Mouse (Mus musculus) NIH3T3 (cell line): ENCODE data around the gene Tdrd12.
"Not testable (repeated sequence)": the region's sequence is repeated elsewhere in the genome, so short reads cannot be mapped to it uniquely, and the experiment has no call there.

Source experiments
- DNase-seq: peaks from one replicate; pipeline ENCODE4 v3.0.0-alpha.2; 2012; ENCODE audit warnings: low read depth

Gene Tdrd12

GRCm38 (mm10) chr7:35555224-35556204 is 18.0 kb upstream of the Tdrd12 start:
- DNase-seq = peak; percentile 93

DNA sequence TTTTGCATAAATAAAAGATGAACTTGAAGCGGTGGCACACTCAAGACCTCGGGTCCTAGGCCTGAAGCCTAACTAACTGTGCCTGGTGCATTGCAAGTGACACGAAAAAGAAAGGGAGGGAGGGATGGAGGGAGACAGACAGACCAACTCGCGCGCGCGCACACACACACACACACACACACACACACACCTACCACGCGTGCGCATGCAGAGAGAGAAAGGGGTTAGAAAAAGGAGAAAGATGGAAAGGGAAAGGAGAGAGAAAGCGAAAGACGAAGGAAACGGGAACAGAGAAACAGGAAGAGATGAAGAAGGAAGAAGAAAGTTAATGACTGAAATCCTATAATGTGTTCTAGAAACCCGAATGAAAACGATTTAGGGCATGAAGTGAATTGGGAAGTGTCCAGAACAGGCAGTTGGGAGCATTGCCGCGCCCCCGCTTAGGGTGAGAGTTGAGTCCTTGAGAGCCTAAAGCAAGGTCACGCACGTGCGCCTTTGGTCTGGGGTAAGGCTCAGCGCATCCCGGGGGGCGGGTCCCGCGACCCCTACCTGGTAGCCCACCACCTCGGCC is 17.1 kb upstream of the Tdrd12 start:
- peak; percentile 48 for DNase-seq

- peak; percentile 83 for DNase-seq
These were observed 16.4 kb upstream of the Tdrd12 start for GRCm38 (mm10) chr7:35553751-35554604.

GRCm38 (mm10) chr7:35545881-35546280 is 8.3 kb upstream of the Tdrd12 start:
- peak; percentile 87 for DNase-seq

DNA sequence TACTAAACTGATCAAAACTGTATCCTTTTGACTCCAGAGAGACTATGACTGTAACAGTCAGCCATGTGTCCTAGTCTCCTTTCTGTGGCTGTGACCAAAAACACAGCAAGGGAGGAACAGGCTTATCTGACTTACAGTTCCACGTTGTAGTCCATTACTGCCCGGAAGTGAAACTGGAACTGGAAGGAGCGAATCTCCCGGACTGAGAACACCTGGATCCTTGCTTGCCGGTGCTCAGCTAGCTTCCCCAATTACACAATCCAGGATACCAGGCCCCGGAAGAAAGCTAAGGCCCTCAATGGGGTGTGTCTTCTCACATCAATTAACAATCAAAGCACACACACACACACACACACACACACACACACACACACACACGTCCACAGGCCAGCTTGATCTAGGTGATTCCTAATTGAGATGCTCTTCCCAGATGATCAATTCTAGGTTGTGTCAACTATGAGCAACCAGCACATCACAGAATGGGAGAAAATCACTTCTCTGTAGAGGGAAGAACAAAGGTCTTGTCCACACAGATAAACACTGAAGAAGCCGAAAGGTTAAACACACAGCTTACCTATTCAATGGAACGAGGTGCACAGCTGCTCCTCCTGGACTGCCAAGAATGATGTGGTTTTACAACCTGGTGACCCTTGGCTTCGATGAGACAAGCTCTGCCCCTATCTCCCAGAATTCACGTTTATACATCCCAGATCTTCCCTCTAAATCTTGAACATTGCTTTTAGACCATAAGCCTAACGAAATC is 1.6 kb downstream of the Tdrd12 start:
- DNase-seq = no peak

GRCm38 (mm10) chr7:35530544-35530943 is 7.0 kb downstream of the Tdrd12 start:
- DNase-seq = not testable (repeated sequence)

DNA sequence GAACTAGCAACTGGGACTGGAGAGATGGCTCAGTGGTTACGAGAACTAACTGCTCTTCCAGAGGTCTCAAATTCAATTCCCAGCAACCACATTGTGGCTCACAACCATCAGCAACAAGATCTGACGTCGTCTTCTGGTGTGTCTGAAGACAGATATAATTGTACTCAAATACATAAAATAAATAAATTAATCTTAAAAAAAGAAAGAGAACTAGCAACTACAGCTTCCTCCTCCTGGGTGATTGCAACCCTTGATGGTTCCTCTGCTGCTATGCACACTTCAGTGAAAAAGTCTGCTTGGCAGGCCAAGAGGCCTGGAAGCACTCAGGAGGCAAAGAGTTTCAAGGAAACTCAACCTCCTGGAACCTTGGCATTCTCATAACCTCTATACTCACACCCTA is 7.5 kb downstream of the Tdrd12 start:
- DNase-seq = no peak

DNA sequence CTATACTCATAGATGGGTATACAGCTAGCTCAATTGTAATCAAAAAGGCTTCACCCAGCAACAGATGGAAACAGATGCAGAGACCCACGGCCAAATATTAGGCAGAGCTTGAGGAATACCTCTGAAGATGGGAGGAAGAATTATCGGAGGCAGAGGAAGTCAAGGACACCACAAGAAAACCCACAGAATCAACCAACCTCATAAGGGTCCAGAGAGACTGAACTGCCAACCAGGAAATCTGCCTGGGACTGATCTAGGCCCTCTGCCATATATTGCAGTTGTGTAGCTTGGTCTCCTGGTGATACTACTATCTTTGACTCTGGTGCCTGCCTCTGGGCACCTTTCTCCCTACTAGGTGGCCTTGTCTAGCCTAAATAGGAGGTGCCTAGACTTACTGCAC is 10.8 kb downstream of the Tdrd12 start:
- no peak for DNase-seq

DNA sequence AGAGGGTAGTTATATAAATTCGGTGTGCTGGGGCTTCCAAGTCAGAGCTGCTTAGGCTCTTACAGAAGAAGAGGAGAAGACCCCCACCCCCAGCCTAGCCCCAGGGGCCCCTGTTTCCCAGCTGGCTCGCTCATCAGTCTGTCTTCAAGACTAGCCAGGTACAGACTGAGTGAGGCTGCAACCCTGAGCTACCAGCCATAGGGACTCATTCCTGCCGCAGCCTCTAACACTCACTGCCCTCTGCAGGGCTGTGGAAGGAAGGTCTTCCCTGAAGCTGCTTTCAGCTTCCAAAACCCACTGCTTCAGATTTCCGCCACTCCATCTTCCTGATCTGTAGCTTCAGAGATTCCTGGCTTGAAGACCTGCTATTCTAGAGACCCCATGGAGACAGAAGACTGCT is 35.5 kb downstream of the Tdrd12 start:
- peak; percentile 34 for DNase-seq

- no peak for DNase-seq
These were observed 40.0 kb downstream of the Tdrd12 start for GRCm38 (mm10) chr7:35497516-35497915.

- DNase-seq = no peak
These were observed 46.5 kb downstream of the Tdrd12 start for GRCm38 (mm10) chr7:35491005-35491404.

- no peak for DNase-seq
These were observed 47.4 kb downstream of the Tdrd12 start for GRCm38 (mm10) chr7:35490186-35490585.

DNA sequence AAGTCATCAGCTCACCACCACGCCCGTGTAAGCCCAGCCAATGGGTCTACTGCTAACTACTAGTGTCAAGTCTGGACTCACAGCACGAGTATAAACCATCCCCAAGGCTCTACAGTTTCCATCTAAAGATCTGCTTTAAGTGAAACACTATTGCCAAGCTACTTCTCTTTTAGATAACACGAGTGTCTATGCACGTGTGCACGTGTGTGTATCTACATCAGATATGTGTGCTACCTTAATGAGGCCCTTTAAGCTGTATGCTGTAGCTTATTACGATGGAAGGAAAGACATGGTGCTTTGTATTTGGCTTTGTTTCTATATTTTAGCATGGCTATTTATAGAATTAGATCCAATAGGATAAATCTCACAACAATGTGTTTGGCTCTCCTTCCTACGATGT is 51.0 kb downstream of the Tdrd12 start:
- no peak for DNase-seq

- DNase-seq = no peak
These were observed 52.4 kb downstream of the Tdrd12 start for GRCm38 (mm10) chr7:35485126-35485525.

- DNase-seq = no peak
These were observed 61.1 kb downstream of the Tdrd12 start for GRCm38 (mm10) chr7:35476457-35476856.

DNA sequence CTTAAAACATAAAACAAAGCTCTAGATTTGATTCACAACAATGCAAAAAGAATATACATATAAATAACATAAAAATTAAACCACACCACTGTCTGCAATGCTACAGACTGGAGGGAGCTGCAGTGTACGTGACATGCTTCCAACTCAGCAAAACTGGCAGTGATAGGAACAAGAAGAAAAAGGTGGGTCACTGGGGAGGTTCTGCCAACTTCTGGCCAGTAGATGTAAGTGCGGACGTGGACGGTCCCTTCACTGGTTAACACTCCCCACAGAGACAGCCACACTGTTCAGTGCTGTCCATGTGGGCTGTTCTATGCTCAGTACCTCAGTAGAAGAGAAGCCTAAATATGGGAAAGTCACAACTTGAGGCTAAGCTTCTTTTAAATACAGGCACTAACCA is 66.8 kb downstream of the Tdrd12 start:
- DNase-seq = no peak

- no peak for DNase-seq
These were observed 69.7 kb downstream of the Tdrd12 start for GRCm38 (mm10) chr7:35467856-35468255.

GRCm38 (mm10) chr7:35465027-35465426 is 72.5 kb downstream of the Tdrd12 start:
- no peak for DNase-seq

GRCm38 (mm10) chr7:35460971-35461370 is 76.6 kb downstream of the Tdrd12 start:
- no peak for DNase-seq

DNA sequence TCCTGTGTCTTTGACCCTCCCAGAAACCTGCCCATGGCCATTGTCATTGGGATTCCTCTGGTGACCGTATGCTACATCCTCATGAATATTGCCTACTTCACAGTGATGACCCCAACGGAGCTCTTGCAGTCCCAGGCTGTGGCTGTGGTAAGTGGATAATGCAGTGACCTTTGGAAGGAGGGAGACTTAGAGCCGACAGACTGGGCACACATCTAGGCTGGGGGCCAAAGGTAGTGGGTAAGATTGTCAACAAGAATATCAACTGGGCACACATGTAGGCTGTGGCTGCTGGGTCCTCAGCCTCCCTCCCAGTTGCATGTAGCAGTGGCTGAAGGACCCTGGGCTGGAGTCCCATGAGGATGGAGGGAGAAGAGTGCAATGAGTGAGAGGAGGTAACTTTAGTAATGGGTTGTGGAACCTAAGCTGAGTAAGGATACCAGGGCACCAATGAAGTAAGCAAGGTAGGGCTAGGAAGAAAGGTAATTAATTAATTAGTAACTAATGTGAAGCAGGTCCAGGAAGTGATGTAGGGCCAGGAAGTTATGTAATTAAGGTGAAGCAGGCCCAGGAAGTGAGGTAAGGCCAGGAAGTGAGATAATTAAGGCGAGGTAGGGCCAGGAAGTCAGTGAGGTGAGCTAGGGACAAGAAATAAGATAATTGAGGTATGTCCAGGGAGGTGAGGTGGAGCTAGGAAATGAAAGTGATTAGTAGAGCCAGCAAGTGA is 81.3 kb downstream of the Tdrd12 start:
- DNase-seq = no peak

DNA sequence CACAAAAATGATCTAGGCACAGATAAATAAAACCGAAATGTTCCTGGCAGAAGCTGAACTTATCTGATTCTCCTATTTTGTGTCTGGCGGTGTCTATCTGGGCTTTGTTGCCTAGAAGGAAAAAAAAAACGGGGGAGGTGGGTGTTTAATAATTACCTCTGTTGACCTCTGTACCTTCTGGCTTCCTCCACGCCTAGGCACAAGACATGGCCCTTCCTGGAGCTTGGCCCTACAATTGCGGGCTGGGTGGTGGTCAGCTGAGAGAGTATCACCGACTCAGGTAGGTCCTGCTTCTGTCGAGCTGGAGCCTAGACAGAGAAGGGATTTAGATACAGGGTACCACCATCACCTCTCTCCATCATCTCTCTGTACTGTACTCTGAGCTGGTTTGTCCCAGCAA is 88.7 kb downstream of the Tdrd12 start:
- no peak for DNase-seq
